Mouse (Mus musculus) MEL (cell line): Measurements from ENCODE around the gene Cdc42. TPM values are rescaled to one million over a fixed set of nuclear protein-coding genes. Genes with fewer than 3 reads are reported as not detected.

Experiments
- DNase-seq: peaks from one replicate; pipeline ENCODE4 v3.0.0; 2011; ENCODE audit warnings: low read depth, low spot score
- H3K27ac ChIP-seq: 2 replicates; pipeline ENCODE4 v1.5.1; 2012; ENCODE audit warnings: low read depth, mild to moderate bottlenecking, control low read depth, low read length, moderate library complexity; ENCODE audit not compliant: control insufficient read depth
- H3K27me3 ChIP-seq, 2 experiments: fragments of 150-350 bp in 1 of 2; sonication (generic) in 1 of 2; 2 replicates each; pipeline ENCODE4 v1.6.1; 2012; ENCODE audit warnings: low read length in 2 of 2, mild to moderate bottlenecking in 2 of 2, improper control_type of control experiment in 1 of 2, moderate library complexity in 1 of 2; ENCODE audit not compliant: insufficient read depth in 2 of 2, control insufficient read depth in 1 of 2
- H3K36me3 ChIP-seq, 2 experiments: 2 replicates each; pipeline ENCODE4 v1.6.1; 2012 to 2014; ENCODE audit warnings: low read length in 2 of 2, improper control_type of control experiment in 1 of 2, inconsistent platforms in 1 of 2, mild to moderate bottlenecking in 1 of 2; ENCODE audit not compliant: insufficient read depth in 2 of 2, control insufficient read depth in 1 of 2
- H3K4me1 ChIP-seq, 2 experiments: fragments of 150-350 bp in 1 of 2; sonication (generic) in 1 of 2; 2 replicates each; pipeline ENCODE4 v1.6.1; 2012; ENCODE audit warnings: low read length in 2 of 2, improper control_type of control experiment in 1 of 2, mild to moderate bottlenecking in 1 of 2; ENCODE audit not compliant: insufficient read depth in 2 of 2, control insufficient read depth in 1 of 2
- H3K4me3 ChIP-seq, 2 experiments: fragments of 150-350 bp in 1 of 2; sonication (generic) in 1 of 2; 2 replicates each; pipeline ENCODE4 v1.5.1; 2012; ENCODE audit warnings: low read depth in 2 of 2, low read length in 2 of 2, mild to moderate bottlenecking in 2 of 2, moderate library complexity in 2 of 2, control low read depth in 1 of 2, improper control_type of control experiment in 1 of 2; ENCODE audit not compliant: control insufficient read depth in 1 of 2, insufficient read depth in 1 of 2
- H3K79me2 ChIP-seq: 2 replicates; pipeline ENCODE4 v1.6.1; 2012; ENCODE audit warnings: mild to moderate bottlenecking, low read length, moderate library complexity; ENCODE audit not compliant: control insufficient read depth, poor library complexity, insufficient read depth
- H3K9ac ChIP-seq: 2 replicates; pipeline ENCODE4 v1.6.1; 2012; ENCODE audit warnings: low read depth, mild to moderate bottlenecking, control low read depth, low read length, moderate library complexity; ENCODE audit not compliant: control insufficient read depth, poor library complexity, severe bottlenecking
- H3K9me3 ChIP-seq: fragments of 150-350 bp; sonication (generic); replicated peaks from 2 replicates; pipeline ENCODE4 v1.6.1; 2012; ENCODE audit warnings: mild to moderate bottlenecking, low read length, improper control_type of control experiment, moderate library complexity; ENCODE audit not compliant: insufficient read depth
- CHD1 ChIP-seq: IDR thresholded peaks from 2 replicates; pipeline ENCODE4 v1.6.1; 2012; ENCODE audit warnings: low read depth, mild to moderate bottlenecking, inconsistent platforms, low read length, improper control_type of control experiment
- CHD2 ChIP-seq: IDR thresholded peaks from 2 replicates; pipeline ENCODE4 v1.6.1; 2011; ENCODE audit warnings: low read length, improper control_type of control experiment
- CTCF ChIP-seq, 3 experiments: IDR thresholded peaks in 2 of 3; conservative IDR thresholded peaks in 1 of 3; 2 replicates each; pipeline ENCODE4 v1.5.1; 2011 to 2012; ENCODE audit warnings: low read length in 3 of 3, low read depth in 2 of 3, mild to moderate bottlenecking in 2 of 3, improper control_type of control experiment in 1 of 3, inconsistent platforms in 1 of 3, mixed read lengths in 1 of 3, moderate library complexity in 1 of 3; ENCODE audit not compliant: control insufficient read depth in 1 of 3, insufficient read depth in 1 of 3, poor library complexity in 1 of 3, severe bottlenecking in 1 of 3
- E2F4 ChIP-seq: IDR thresholded peaks from 2 replicates; pipeline ENCODE4 v1.6.1; 2011; ENCODE audit warnings: low read depth, low read length, improper control_type of control experiment, borderline replicate concordance
- EP300 ChIP-seq, 2 experiments: IDR thresholded peaks; 2 replicates each; pipeline ENCODE4 v1.6.1; 2011; ENCODE audit warnings: improper control_type of control experiment in 2 of 2, low read length in 2 of 2, low read depth in 1 of 2, mild to moderate bottlenecking in 1 of 2
- ETS1 ChIP-seq: IDR thresholded peaks from 2 replicates; pipeline ENCODE4 v1.6.1; 2012; ENCODE audit warnings: low read depth, mild to moderate bottlenecking, inconsistent platforms, low read length, improper control_type of control experiment, moderate library complexity
- GATA1 ChIP-seq: IDR thresholded peaks from 2 replicates; pipeline ENCODE4 v1.6.1; 2011; ENCODE audit warnings: low read depth, low read length, improper control_type of control experiment
- KAT2A ChIP-seq: conservative IDR thresholded peaks from 2 replicates; pipeline ENCODE4 v1.6.1; 2012; ENCODE audit warnings: low read depth, low read length, improper control_type of control experiment, inconsistent platforms
- MAFK ChIP-seq: IDR thresholded peaks from 2 replicates; pipeline ENCODE4 v1.6.1; 2011; ENCODE audit warnings: low read depth, mild to moderate bottlenecking, low read length, improper control_type of control experiment, borderline replicate concordance
- MXI1 ChIP-seq: IDR thresholded peaks from 2 replicates; pipeline ENCODE4 v1.6.1; 2011; ENCODE audit warnings: mild to moderate bottlenecking, low read depth, low read length, improper control_type of control experiment
- MYC ChIP-seq: IDR thresholded peaks from 2 replicates; pipeline ENCODE4 v1.6.1; 2011; ENCODE audit warnings: low read depth, mild to moderate bottlenecking, low read length, improper control_type of control experiment, moderate library complexity
- NELFE ChIP-seq: IDR thresholded peaks from 2 replicates; pipeline ENCODE4 v1.6.1; 2011; ENCODE audit warnings: low read depth, low read length, improper control_type of control experiment
- NRF1 ChIP-seq: IDR thresholded peaks from 2 replicates; pipeline ENCODE4 v1.6.1; 2014; ENCODE audit warnings: low read depth, mild to moderate bottlenecking, inconsistent platforms, low read length, improper control_type of control experiment, moderate library complexity; ENCODE audit not compliant: poor library complexity, insufficient read depth, severe bottlenecking
- POLR2A ChIP-seq, 2 experiments: IDR thresholded peaks; 2 replicates each; pipeline ENCODE4 v1.6.1; 2011 to 2012; ENCODE audit warnings: low read length in 2 of 2, mild to moderate bottlenecking in 2 of 2, control low read depth in 1 of 2, improper control_type of control experiment in 1 of 2, low read depth in 1 of 2, moderate library complexity in 1 of 2; ENCODE audit not compliant: control insufficient read depth in 1 of 2, insufficient read depth in 1 of 2, poor library complexity in 1 of 2
- POLR2AphosphoS2 ChIP-seq: IDR thresholded peaks from 2 replicates; pipeline ENCODE4 v1.6.1; 2011; ENCODE audit warnings: low read length, improper control_type of control experiment
- POLR2AphosphoS5 ChIP-seq: IDR thresholded peaks from 2 replicates; pipeline ENCODE4 v1.6.1; 2012; ENCODE audit warnings: low read depth, borderline replicate concordance, mild to moderate bottlenecking, inconsistent platforms, low read length, moderate library complexity, mixed read lengths
- RAD21 ChIP-seq: IDR thresholded peaks from 2 replicates; pipeline ENCODE4 v1.6.1; 2011; ENCODE audit warnings: mild to moderate bottlenecking, low read depth, low read length, improper control_type of control experiment
- RCOR1 ChIP-seq: IDR thresholded peaks from 2 replicates; pipeline ENCODE4 v1.6.1; 2012; ENCODE audit warnings: low read depth, mild to moderate bottlenecking, inconsistent platforms, low read length, improper control_type of control experiment
- SIN3A ChIP-seq: IDR thresholded peaks from 2 replicates; pipeline ENCODE4 v1.6.1; 2012; ENCODE audit warnings: low read length, improper control_type of control experiment, inconsistent platforms
- SMC3 ChIP-seq: IDR thresholded peaks from 2 replicates; pipeline ENCODE4 v1.6.1; 2011; ENCODE audit warnings: low read depth, low read length, improper control_type of control experiment
- TAL1 ChIP-seq: IDR thresholded peaks from 2 replicates; pipeline ENCODE4 v1.6.1; 2012; ENCODE audit warnings: mild to moderate bottlenecking, inconsistent platforms, low read length, moderate library complexity, mixed read lengths
- TCF12 ChIP-seq: IDR thresholded peaks from 2 replicates; pipeline ENCODE4 v1.6.1; 2014; ENCODE audit warnings: low read depth, mild to moderate bottlenecking, inconsistent platforms, low read length, improper control_type of control experiment, moderate library complexity
- USF2 ChIP-seq, 2 experiments: IDR thresholded peaks; 2 replicates each; pipeline ENCODE4 v1.6.1; 2011 to 2012; ENCODE audit warnings: improper control_type of control experiment in 2 of 2, low read length in 2 of 2, borderline replicate concordance in 1 of 2, inconsistent platforms in 1 of 2, low read depth in 1 of 2, mild to moderate bottlenecking in 1 of 2; ENCODE audit not compliant: insufficient read depth in 1 of 2
- ZC3H11A ChIP-seq: IDR thresholded peaks from 2 replicates; pipeline ENCODE4 v1.6.1; 2012; ENCODE audit warnings: low read depth, mild to moderate bottlenecking, inconsistent platforms, low read length, improper control_type of control experiment
- ZKSCAN1 ChIP-seq: IDR thresholded peaks from 2 replicates; pipeline ENCODE4 v1.6.1; 2012; ENCODE audit warnings: low read depth, mild to moderate bottlenecking, inconsistent platforms, low read length, improper control_type of control experiment, moderate library complexity
- ZMIZ1 ChIP-seq: IDR thresholded peaks from 2 replicates; pipeline ENCODE4 v1.6.1; 2012; ENCODE audit warnings: low read depth, mild to moderate bottlenecking, inconsistent platforms, low read length, improper control_type of control experiment, moderate library complexity
- ZNF384 ChIP-seq: IDR thresholded peaks from 2 replicates; pipeline ENCODE4 v1.6.1; 2012; ENCODE audit warnings: low read depth, mild to moderate bottlenecking, inconsistent platforms, low read length, improper control_type of control experiment
- polyA plus RNA-seq, 2 experiments: library from polyadenylated mRNA; stranded (reverse) in 1 of 2; unstranded in 1 of 2; fragments of >175 nt in 1 of 2; fragments of >200 nt in 1 of 2; gene quantifications; 2 replicates each; pipeline versions ENCODE4 v1.2.1 to v1.2.4; 2012; ENCODE audit warnings: low replicate concordance in 2 of 2, low read depth in 1 of 2; ENCODE audit not compliant: insufficient read length in 2 of 2, insufficient read depth in 1 of 2, missing spikeins in 1 of 2
- total RNA-seq: library from RNA; depleted of rRNA; stranded (reverse); fragments of 300-350 nt; gene quantifications from 2 replicates; pipeline ENCODE4 v1.2.3, GENCODE M21; 2012

Cdc42 gene
- total and polyA plus RNA-seq, 3 experiments: 117 to 203 (median 174) TPM

- Histone ChIP-seq H3K4me3 (no peak overlapping the region), H3K79me2 (no peaks in the 10 kb centered on the region), H3K36me3 (no peaks in the 10 kb centered on the region), H3K4me1 (no peaks in the 10 kb centered on the region), H3K9me3 (no peaks in the 10 kb centered on the region), H3K9ac (no peak overlapping the region), H3K27ac (no peak overlapping the region), H3K27me3 (no peaks in the 10 kb centered on the region)
- no peak for DNase-seq
- no peak for TF ChIP-seq ZMIZ1
- no peak for TF ChIP-seq TAL1
- no peak for TF ChIP-seq KAT2A
- TF ChIP-seq MAFK: no peak
- no peak for TF ChIP-seq GATA1
- TF ChIP-seq POLR2AphosphoS5: no peak
- no peak for TF ChIP-seq MXI1
- no peak for TF ChIP-seq NELFE
- TF ChIP-seq ZNF384: no peak
- no peak for TF ChIP-seq MYC
- TF ChIP-seq ZC3H11A: no peak
Observed at GRCm38 (mm10) chr4:137286662-137286953, 70.9 kb downstream of the Cdc42 start.

- TF ChIP-seq RCOR1 (no peak), RAD21 (no peak), ETS1 (no peak), CHD2 (no peak), POLR2AphosphoS5 (no peak)
- no peaks in the 10 kb centered on the region for H3K9me3 ChIP-seq
- no peak overlapping the region for H3K4me3 ChIP-seq
- no peak for DNase-seq
- no peaks in the 10 kb centered on the region for H3K4me1 ChIP-seq
- no peak overlapping the region for H3K27ac ChIP-seq
- no peaks in the 10 kb centered on the region for H3K36me3 ChIP-seq
- H3K79me2 ChIP-seq: no peaks in the 10 kb centered on the region
- no peaks in the 10 kb centered on the region for H3K27me3 ChIP-seq
- no peak overlapping the region for H3K9ac ChIP-seq
Observed at GRCm38 (mm10) chr4:137285876-137286661, 71.5 kb downstream of the Cdc42 start.

GRCm38 (mm10) chr4:137283407-137283732 is 74.2 kb downstream of the Cdc42 start:
- no peak overlapping the region for H3K9ac ChIP-seq
- H3K27me3 ChIP-seq: no peaks in the 10 kb centered on the region
- no peak for DNase-seq
- H3K27ac ChIP-seq: no peak overlapping the region
- no peaks in the 10 kb centered on the region for H3K4me1 ChIP-seq
- no peaks in the 10 kb centered on the region for H3K9me3 ChIP-seq
- H3K36me3 ChIP-seq: no peaks in the 10 kb centered on the region
- no peak overlapping the region for H3K4me3 ChIP-seq
- H3K79me2 ChIP-seq: no peaks in the 10 kb centered on the region
- no peak for TF ChIP-seq EP300 (IDR thresholded peaks at IDR 0.05; ENCODE audit: low read depth in 1 of 2, low read length in 2 of 2)
- no peak for TF ChIP-seq POLR2AphosphoS2
- no peak for TF ChIP-seq GATA1
- TF ChIP-seq SIN3A: no peak
- no peak for TF ChIP-seq CHD1
- no peak for TF ChIP-seq MAFK
- no peak for TF ChIP-seq ZNF384
- TF ChIP-seq ZKSCAN1: no peak
- no peak for TF ChIP-seq E2F4
- TF ChIP-seq ZMIZ1: no peak
- no peak for TF ChIP-seq SMC3
- TF ChIP-seq NRF1: no peak
- no peak for TF ChIP-seq CTCF (IDR thresholded peaks at IDR 0.05 in 2 of 3, conservative IDR thresholded peaks at IDR 0.05 in 1 of 3; ENCODE audit: control insufficient read depth in 1 of 3, insufficient read depth in 1 of 3, low read depth in 2 of 3, low read length in 3 of 3, poor library complexity in 1 of 3, severe bottlenecking in 1 of 3)
- TF ChIP-seq USF2 (IDR thresholded peaks at IDR 0.05; ENCODE audit: borderline replicate concordance in 1 of 2, insufficient read depth in 1 of 2, low read depth in 1 of 2, low read length in 2 of 2): no peak
- TF ChIP-seq POLR2A (IDR thresholded peaks at IDR 0.05; ENCODE audit: control insufficient read depth in 1 of 2, insufficient read depth in 1 of 2, low read depth in 1 of 2, low read length in 2 of 2, poor library complexity in 1 of 2): no peak
- TF ChIP-seq NELFE: no peak
- no peak for TF ChIP-seq TCF12
- no peak for TF ChIP-seq POLR2AphosphoS5
